In genomic region chr5:53042034-53042748, GRCm38 (mm10) we compare ENCODE assay signal across 16 mouse cellular contexts. TPM values are rescaled to one million over a fixed set of nuclear protein-coding genes. Genes with fewer than 3 reads are reported as not detected.
DNase-seq lines count a peak whose midpoint lies in the region; ATAC-seq and TF ChIP-seq lines count a peak whose summit lies in the region.
"Had no signal": no experiment of that assay in that cellular context is flagged by ENCODE, and none has a peak within 500 bp of the region (broad histone marks: within the 10 kb centered on the region; RNA-seq: fewer than 3 reads in every experiment).

No protein-coding gene starts in this region.

- no peak for TF ChIP-seq CTCF in stomach, postnatal 0 days (IDR thresholded peaks at IDR 0.05; ENCODE audit: low read depth)

- H3K36me3 ChIP-seq in embryonic facial prominence, embryonic 14.5 days (ENCODE audit: control insufficient read depth, insufficient read depth, low read length), result no peaks in the 10 kb centered on the region
- H3K36me3 ChIP-seq in embryonic facial prominence, embryonic 10.5 days (replicated peaks), result no peaks in the 10 kb centered on the region
- H3K36me3 ChIP-seq in lung, embryonic 16.5 days (ENCODE audit: control insufficient read depth, insufficient read depth, low read length), result no peaks in the 10 kb centered on the region
- H3K36me3 ChIP-seq in intestine, embryonic 16.5 days (ENCODE audit: control insufficient read depth, insufficient read depth, low read length), result no peaks in the 10 kb centered on the region
- H3K36me3 ChIP-seq in stomach, postnatal 0 days (ENCODE audit: control insufficient read depth, insufficient read depth, low read length), result no peaks in the 10 kb centered on the region
- H3K36me3 ChIP-seq: G1E; hindbrain, embryonic 12.5 days had no signal

- H3K27ac ChIP-seq in embryonic facial prominence, embryonic 14.5 days (replicated peaks; ENCODE audit: low read depth, low read length), result no peak overlapping the region
- H3K27ac ChIP-seq in embryonic facial prominence, embryonic 10.5 days (replicated peaks), result no peak overlapping the region
- H3K27ac ChIP-seq in lung, embryonic 16.5 days (ENCODE audit: low read length), result no peak overlapping the region
- H3K27ac ChIP-seq in intestine, embryonic 16.5 days (ENCODE audit: low read length), result peak overlapping the region; percentile 69
- 0 out of 2 replicates have a peak overlapping the region, but pooled peaks have one; percentile 18 for H3K27ac ChIP-seq in stomach, postnatal 0 days (replicated peaks)
- H3K27ac ChIP-seq: hindbrain, embryonic 12.5 days had no signal

- WGBS in embryonic facial prominence, embryonic 14.5 days, result 37% methylated on average over 5 of the region's 5 CpGs
- 64% methylated on average over 5 of the region's 5 CpGs for WGBS in embryonic facial prominence, embryonic 10.5 days
- WGBS in lung, embryonic 16.5 days, result 18% methylated on average over 5 of the region's 5 CpGs
- 19% methylated on average over 5 of the region's 5 CpGs for WGBS in intestine, embryonic 16.5 days
- WGBS in stomach, postnatal 0 days, result 25% methylated on average over 5 of the region's 5 CpGs

- TF ChIP-seq EP300 in stomach, postnatal 0 days (optimal IDR thresholded peaks at IDR 0.05), result no peak

- H3K9me3 ChIP-seq in embryonic facial prominence, embryonic 14.5 days (ENCODE audit: control insufficient read depth, low read length), result no peaks in the 10 kb centered on the region
- H3K9me3 ChIP-seq in embryonic facial prominence, embryonic 10.5 days, result no peaks in the 10 kb centered on the region
- no peaks in the 10 kb centered on the region for H3K9me3 ChIP-seq in lung, embryonic 16.5 days (ENCODE audit: control insufficient read depth, low read length)
- no peaks in the 10 kb centered on the region for H3K9me3 ChIP-seq in intestine, embryonic 16.5 days (ENCODE audit: control insufficient read depth, low read length)
- no peaks in the 10 kb centered on the region for H3K9me3 ChIP-seq in stomach, postnatal 0 days (ENCODE audit: control insufficient read depth, low read length)
- H3K9me3 ChIP-seq: G1E; hindbrain, embryonic 12.5 days had no signal

- H3K9ac ChIP-seq in embryonic facial prominence, embryonic 14.5 days (ENCODE audit: low read depth, low read length), result peak overlapping the region; percentile 25; the same call in 1 of the 2 replicates
- H3K9ac ChIP-seq in lung, embryonic 16.5 days (ENCODE audit: low read length), result no peak overlapping the region
- no peak overlapping the region for H3K9ac ChIP-seq in intestine, embryonic 16.5 days (ENCODE audit: low read depth, low read length)
- no peak overlapping the region for H3K9ac ChIP-seq in stomach, postnatal 0 days (ENCODE audit: low read length)
- H3K9ac ChIP-seq: hindbrain, embryonic 12.5 days had no signal

- no peak overlapping the region for H3K4me2 ChIP-seq in embryonic facial prominence, embryonic 14.5 days (ENCODE audit: low read depth, low read length)
- H3K4me2 ChIP-seq in lung, embryonic 16.5 days (ENCODE audit: low read depth, low read length), result no peak overlapping the region
- H3K4me2 ChIP-seq in intestine, embryonic 16.5 days (ENCODE audit: low read depth, low read length), result no peak overlapping the region
- H3K4me2 ChIP-seq in stomach, postnatal 0 days (replicated peaks; ENCODE audit: low read depth), result no peak overlapping the region
- H3K4me2 ChIP-seq: hindbrain, embryonic 12.5 days had no signal

- H3K4me1 ChIP-seq in embryonic facial prominence, embryonic 14.5 days (ENCODE audit: control insufficient read depth, insufficient read depth, low read length), result no peaks in the 10 kb centered on the region
- H3K4me1 ChIP-seq in embryonic facial prominence, embryonic 10.5 days, result peaks cover 5% of the 10 kb centered on the region; the same call in 1 of the 2 replicates
- H3K4me1 ChIP-seq in lung, embryonic 16.5 days (replicated peaks; ENCODE audit: control insufficient read depth, insufficient read depth, low read length), result peaks cover 7% of the 10 kb centered on the region; the same call in 1 of the 2 replicates
- peaks cover 10% of the 10 kb centered on the region for H3K4me1 ChIP-seq in intestine, embryonic 16.5 days (ENCODE audit: control insufficient read depth, insufficient read depth, low read length)
- H3K4me1 ChIP-seq in stomach, postnatal 0 days (replicated peaks; ENCODE audit: control insufficient read depth, insufficient read depth), result 0 out of 2 replicates have a peak, but pooled peaks cover 3% of the 10 kb centered on the region
- H3K4me1 ChIP-seq: hindbrain, embryonic 12.5 days had no signal

- no peak for ATAC-seq in embryonic facial prominence, embryonic 14.5 days (ENCODE audit: low read depth)
- ATAC-seq in lung, embryonic 16.5 days (ENCODE audit: low read depth), result peak; percentile 79
- ATAC-seq in intestine, embryonic 16.5 days, result peak; percentile 70
- peak; percentile 10; the same call in 1 of the 2 replicates for ATAC-seq in stomach, postnatal 0 days (ENCODE audit: low FRiP score, low TSS enrichment)

- H3K27me3 ChIP-seq in embryonic facial prominence, embryonic 14.5 days (replicated peaks; ENCODE audit: control insufficient read depth, insufficient read depth, low read length), result no peaks in the 10 kb centered on the region
- no peaks in the 10 kb centered on the region for H3K27me3 ChIP-seq in embryonic facial prominence, embryonic 10.5 days (replicated peaks; ENCODE audit: low read depth, poor library complexity, severe bottlenecking)
- H3K27me3 ChIP-seq in lung, embryonic 16.5 days (ENCODE audit: control insufficient read depth, insufficient read depth, low read depth, low read length), result no peaks in the 10 kb centered on the region
- no peaks in the 10 kb centered on the region for H3K27me3 ChIP-seq in intestine, embryonic 16.5 days (replicated peaks; ENCODE audit: control insufficient read depth, insufficient read depth, low read length)
- H3K27me3 ChIP-seq in stomach, postnatal 0 days (ENCODE audit: control insufficient read depth, insufficient read depth, low read length), result no peaks in the 10 kb centered on the region
- H3K27me3 ChIP-seq: hindbrain, embryonic 12.5 days had no signal

- peak; percentile 53 for DNase-seq in embryonic facial prominence, embryonic 14.5 days (ENCODE audit: low spot score)
- DNase-seq in embryonic facial prominence, embryonic 10.5 days (ENCODE audit: low spot score), result no peak
- no peak for DNase-seq in lung, postnatal 36 days
- no peak for DNase-seq in stomach, postnatal 0 days (ENCODE audit: low spot score)
- DNase-seq in thymus, postnatal 25 days, result no peak
- DNase-seq in cerebellum, postnatal 10 days, result no peak
- DNase-seq: gastrocnemius, postnatal 36 days; layer of hippocampus, adult 9-11 months; left cerebral cortex, postnatal 4 days; spleen, adult 18-20 months had no signal

- H3K4me3 ChIP-seq in embryonic facial prominence, embryonic 14.5 days (ENCODE audit: low read depth, low read length), result no peak overlapping the region
- H3K4me3 ChIP-seq in embryonic facial prominence, embryonic 10.5 days, result no peak overlapping the region
- H3K4me3 ChIP-seq in lung, embryonic 16.5 days (ENCODE audit: low read length), result no peak overlapping the region
- H3K4me3 ChIP-seq in intestine, embryonic 16.5 days (ENCODE audit: low read length), result no peak overlapping the region
- H3K4me3 ChIP-seq in stomach, postnatal 0 days (ENCODE audit: low read depth, low read length), result no peak overlapping the region
- H3K4me3 ChIP-seq: hindbrain, embryonic 12.5 days had no signal

RNA-seq across cellular contexts. Expression of gene Slc34a2, which starts 4.3 kb away (rescaled TPM):
- polyA plus RNA-seq in embryonic facial prominence, embryonic 14.5 days (2014; fragmentation: Nextera tagmentation; extraction: Ambion mirVana), result 0.34 and 0.72 TPM in 2 replicates
- polyA plus RNA-seq in embryonic facial prominence, embryonic 10.5 days (2016; fragmentation: Nextera tagmentation; extraction: Ambion mirVana), result 0.05 TPM in 1 of 2 replicates, not detected in the other
- 55.4 and 87.5 TPM in 2 replicates for polyA plus RNA-seq in lung, embryonic 16.5 days (2015; fragmentation: Nextera tagmentation; extraction: Ambion mirVana)
- 29.5 and 51.3 TPM in 2 replicates for polyA plus RNA-seq in intestine, embryonic 16.5 days (2015; fragmentation: Nextera tagmentation; extraction: Ambion mirVana)
- polyA plus RNA-seq in stomach, postnatal 0 days (2015; fragmentation: Nextera tagmentation; extraction: Ambion mirVana), result 0.69 and 0.87 TPM in 2 replicates
- polyA plus RNA-seq: cortical plate, adult 2 months; G1E; heart, embryonic 14.5 days had no signal

Comparison
In these comparisons a context has a peak if more than half of its experiments do, and no peak if none do; other contexts are left out.
1. H3K27ac ChIP-seq: peak in intestine, embryonic 16.5 days (single experiment) and stomach, postnatal 0 days (single experiment); none in embryonic facial prominence, embryonic 14.5 days (single experiment), embryonic facial prominence, embryonic 10.5 days (single experiment) and lung, embryonic 16.5 days (single experiment).
2. RNA of gene Slc34a2, which starts 4.3 kb away (polyA plus RNA-seq): 55.4 to 87.5 TPM in lung, embryonic 16.5 days and 29.5 to 51.3 TPM in intestine, embryonic 16.5 days; 0.34 to 0.72 TPM in embryonic facial prominence, embryonic 14.5 days, 0.69 to 0.87 TPM in stomach, postnatal 0 days and 0.05 TPM in embryonic facial prominence, embryonic 10.5 days; every median in the first group is over 10 times any median in the second.